Mouse (Mus musculus) heart, postnatal 10 days (tissue): ENCODE measurements around the gene Zmym1. TPM values are rescaled to one million over a fixed set of nuclear protein-coding genes. Genes with fewer than 3 reads are reported as not detected.
A peak's percentile ranks its signal among the peaks of the same experiment; 100 is the strongest.
"Not testable (repeated sequence)": the region's sequence is repeated elsewhere in the genome, so short reads cannot be mapped to it uniquely, and the experiment has no call there.

Source experiments
- DNase-seq, 2 experiments: peaks; one replicate each; pipeline ENCODE4 v3.0.0; 2021
- intact Hi-C: fragments of 180-260 bp; cut with DNase I; formaldehyde crosslinking; loops from one replicate; pipeline ENCODE4 v1.15.1; 2025
- total RNA-seq, 2 experiments: library from RNA; stranded (reverse); gene quantifications; 2 replicates each; pipeline ENCODE4 v1.2.3; 2021

Zmym1 gene
- total RNA-seq: 1 to 10 TPM; 4.6 to 7.1 TPM

DNA sequence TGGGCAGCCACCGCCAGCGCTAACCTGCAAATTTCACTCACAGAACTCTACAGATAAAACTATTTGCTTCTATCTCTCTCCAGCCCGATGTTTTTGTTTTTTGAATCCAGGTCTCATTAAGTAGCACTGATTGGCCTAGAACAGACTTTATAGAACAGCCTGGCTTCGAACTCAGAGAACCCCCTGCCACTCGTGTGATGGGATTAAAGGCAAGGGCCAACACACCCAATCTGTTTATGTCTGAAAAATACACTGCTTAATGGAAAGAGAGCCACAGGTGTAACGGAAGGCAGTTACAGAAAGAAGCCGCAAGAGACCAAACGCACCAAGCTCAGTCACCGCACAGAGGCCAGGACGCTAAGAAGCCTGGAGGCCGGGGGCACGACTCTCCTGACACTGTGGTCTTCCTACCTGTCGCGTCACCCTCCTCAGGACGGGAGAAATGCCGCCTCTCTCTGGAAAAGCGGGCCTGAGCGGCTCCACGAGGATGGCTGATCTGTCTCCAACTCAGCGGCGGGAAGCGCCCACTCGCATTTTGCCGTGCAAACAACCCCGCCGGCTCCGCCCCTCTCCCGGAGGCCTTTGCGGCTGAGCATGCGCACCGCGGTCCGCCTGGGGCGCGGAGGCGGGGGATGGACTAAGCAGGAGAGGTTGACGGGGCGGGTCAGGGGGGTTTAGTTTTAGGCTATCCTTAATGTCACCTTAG lies at the start of gene Zmym1:
Gene Zmym1, minus strand, starts transcription at position 568 of the 706 bp plus-strand sequence.
- DNase-seq: peak; percentile 92 to 94
- intact Hi-C loops: no loop called here

DNA sequence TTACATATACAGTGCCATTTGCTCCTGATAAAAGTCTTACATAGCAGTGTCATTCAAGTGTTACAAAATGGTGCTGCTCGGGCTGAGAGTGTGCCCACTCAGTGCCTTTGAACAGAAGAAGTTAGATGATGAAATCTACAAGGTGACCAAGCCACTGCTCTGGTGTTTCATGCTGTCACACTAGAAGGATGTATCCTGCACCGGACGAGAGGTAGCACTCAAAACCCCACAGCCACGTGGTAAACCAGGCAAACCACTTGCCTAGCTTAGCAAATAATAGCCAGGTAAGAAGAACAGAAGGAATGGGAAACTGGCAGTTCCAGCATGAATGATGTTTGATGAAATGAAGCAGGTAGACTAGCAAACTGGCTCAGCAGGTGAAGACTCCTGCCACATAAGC lies 49.6 kb upstream of the Zmym1 start:
- intact Hi-C loops: no loop called here
- no peak for DNase-seq

DNA sequence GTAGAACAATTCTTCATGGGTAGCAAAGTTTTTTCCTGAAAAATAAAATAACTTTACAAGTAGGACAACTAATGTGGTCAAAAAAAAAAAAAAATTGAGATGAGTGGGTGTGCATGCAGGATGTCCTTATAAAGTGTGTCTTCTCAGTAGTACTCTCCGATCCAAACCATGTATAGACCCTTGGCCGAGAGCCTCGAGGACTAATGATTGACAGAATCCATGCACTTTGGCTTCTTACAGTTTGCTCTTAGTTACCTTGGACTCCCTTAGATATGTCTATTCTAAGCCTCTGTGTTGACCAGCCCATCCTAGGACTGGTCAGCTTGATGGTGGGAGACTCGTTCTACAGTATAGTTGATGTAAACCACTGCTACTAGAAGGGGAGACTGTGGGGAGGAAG lies 46.6 kb upstream of the Zmym1 start:
- intact Hi-C loops: no loop called here
- no peak for DNase-seq

- DNase-seq, intact Hi-C loops: not testable (repeated sequence)
These were observed 38.6 kb upstream of the Zmym1 start for GRCm38 (mm10) chr4:127099552-127099951.

GRCm38 (mm10) chr4:127095090-127095489 lies 34.1 kb upstream of the Zmym1 start:
- intact Hi-C loops: no loop called here
- DNase-seq: no peak

DNA sequence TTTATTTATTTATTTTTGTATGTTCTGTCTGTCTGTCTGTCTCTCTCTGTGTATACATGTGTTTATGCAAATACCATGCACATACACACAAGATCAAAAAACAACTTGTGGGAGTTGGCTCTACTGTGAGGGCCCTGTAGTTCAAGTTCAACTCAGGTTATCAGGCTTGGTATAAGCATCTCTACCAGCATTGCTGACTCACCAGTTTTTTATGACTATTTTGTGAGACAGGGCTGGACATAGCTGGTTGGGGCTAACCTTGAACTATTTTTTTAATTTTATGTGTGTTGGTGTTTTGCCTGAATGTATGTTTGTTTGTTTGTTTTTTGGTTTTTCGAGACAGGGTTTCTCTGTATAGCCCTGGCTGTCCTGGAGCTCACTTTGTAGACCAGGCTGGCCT lies 30.2 kb upstream of the Zmym1 start:
- DNase-seq: no peak

DNA sequence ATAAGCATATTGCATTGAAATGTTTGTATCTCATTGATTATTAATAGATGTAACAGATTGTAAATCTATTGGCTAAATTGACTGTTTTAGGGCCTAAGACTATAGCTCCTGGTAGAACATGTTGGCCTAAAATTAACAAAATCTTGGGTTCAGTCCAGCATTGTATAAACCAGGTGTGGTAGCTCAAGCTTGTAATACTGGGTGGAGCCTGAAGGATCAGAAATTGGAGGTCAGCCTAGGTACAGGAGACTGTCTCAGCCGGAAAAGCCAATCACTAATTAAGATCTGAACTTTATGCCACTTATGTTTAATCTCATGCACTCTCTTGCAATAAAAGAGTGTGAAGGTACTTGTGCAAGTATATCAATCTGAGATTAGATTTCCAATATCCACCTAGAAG lies 24.8 kb upstream of the Zmym1 start:
- no peak for DNase-seq
- intact Hi-C loops: no loop called here

More for the DNA sequence above, 30.2 kb upstream of the Zmym1 start:
- intact Hi-C loops: no loop called here

- no peak for DNase-seq
- intact Hi-C loops: no loop called here
These were observed 22.2 kb upstream of the Zmym1 start for GRCm38 (mm10) chr4:127083131-127083530.

DNA sequence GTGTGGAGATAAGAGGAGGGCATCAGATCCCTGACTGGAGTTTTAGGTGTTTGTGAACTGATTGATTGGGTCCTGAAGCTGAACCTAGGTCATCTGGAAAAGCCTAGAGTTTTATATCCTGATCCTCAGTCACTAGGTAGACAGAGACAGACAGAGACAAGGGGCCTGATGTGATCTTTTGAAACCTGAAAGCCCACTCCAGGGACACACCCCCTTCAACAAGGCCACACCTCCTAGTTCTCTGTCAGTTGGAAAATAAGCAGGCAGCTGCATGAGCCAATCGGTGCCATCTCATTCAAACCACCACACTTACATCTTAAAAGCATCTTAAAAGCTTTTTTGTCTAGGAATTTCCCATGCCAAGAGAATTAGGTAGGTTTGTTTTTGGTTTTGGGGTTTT lies 19.9 kb upstream of the Zmym1 start:
- intact Hi-C loops: no loop called here
- DNase-seq: no peak

DNA sequence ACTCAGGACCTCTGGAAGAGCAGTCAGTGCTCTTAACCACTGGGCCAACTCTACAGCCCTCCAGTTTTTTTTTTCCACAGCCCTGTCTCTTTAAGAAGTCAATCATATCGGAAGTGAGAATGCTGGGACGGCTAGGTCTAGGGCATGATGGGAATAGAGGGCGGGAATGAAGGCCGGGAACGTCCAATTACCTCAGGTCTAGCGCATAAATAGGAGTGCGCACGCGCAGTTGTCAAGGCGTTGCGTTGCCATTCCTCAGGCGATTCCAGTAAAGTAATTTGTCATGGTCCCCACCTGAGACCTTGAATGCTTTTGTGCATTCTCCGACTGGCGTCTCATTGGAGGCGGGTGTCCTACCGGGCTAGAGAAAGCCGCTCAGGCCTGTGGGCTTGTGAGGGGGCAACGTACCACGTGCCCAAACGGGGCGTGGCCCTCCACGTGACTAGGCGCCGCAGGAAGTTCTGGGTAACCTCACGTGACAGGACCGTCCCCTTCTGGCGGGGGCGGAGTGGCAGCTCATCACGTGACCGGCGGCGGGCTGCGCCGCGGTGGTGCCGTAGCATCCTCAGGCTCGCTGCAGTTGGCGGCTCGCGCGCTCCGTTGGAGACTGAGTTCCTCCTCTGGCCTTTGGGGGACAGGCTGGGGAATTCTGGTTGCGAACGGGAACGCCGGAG lies 16.1 kb upstream of the Zmym1 start, which contains the start of gene Zmym6:
Gene Zmym6, plus strand, starts transcription at position 509 of the 674 bp plus-strand sequence.
- DNase-seq: peak; percentile 95 to 96
- intact Hi-C loops: loop anchor here (10.0 kb wide), 2 partner anchors 168 to 238 kb away; partner anchors contain the start of genes Gja4 and Smim12

- intact Hi-C loops: loop anchor here (10.0 kb wide), 2 partner anchors 170 to 240 kb away; partner anchors contain the start of genes Gja4 and Smim12
- DNase-seq: no peak
These were observed 14.0 kb upstream of the Zmym1 start for GRCm38 (mm10) chr4:127074915-127075314.

DNA sequence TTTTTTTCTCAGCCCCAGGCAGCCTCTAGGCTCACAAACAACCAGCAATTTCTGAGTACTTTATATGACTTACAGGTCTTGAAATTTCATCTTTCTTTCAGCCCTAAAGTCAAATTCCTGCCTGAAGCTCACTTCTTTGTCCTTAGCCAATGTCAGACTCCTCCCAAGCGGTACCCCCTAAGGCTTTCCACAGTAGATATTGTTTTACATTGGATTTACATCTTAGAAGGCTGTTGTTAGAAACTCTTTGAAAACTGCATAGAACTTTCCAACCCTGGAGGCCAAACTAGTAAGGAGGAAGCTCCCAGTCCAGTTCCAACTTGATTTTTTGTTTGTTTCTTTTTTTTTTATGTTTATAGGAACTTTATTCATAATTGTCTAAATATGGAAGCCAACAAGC lies 3.1 kb upstream of the Zmym1 start:
- intact Hi-C loops: no loop called here
- no peak for DNase-seq

DNA sequence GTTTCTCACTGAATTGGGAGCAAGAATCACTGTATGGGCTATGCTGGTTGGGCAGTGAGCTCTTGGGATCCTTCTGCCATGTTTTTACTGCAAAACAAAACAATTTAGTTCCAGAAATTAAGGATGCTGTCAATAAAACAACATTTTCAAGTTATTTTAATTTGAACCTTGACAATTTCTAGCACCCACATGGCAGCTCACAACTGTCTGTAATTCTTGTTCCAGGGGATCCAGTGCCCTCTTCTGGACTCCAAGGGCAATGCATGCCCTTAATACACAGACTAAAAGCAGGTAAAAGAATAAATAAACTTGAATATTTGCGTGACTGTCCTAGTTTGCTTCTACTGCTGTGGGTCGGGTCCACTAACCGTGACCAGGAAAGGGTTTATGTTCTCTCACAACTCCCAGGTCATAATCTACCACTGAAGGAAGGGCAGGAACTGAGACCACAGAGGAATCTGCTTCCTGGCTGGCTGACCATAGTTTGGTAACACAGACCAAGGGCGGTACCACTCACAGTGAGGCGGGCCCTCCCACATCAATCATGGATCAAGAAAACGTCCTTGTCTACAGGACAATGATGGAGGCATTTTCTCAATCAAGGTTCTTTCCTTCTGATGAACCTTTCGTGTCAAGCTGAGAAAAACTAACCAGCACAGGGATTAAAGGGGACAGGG lies 6.3 kb downstream of the Zmym1 start:
- no peak for DNase-seq
- intact Hi-C loops: no loop called here

GRCm38 (mm10) chr4:127053071-127053470 lies 7.9 kb downstream of the Zmym1 start:
- intact Hi-C loops: no loop called here
- DNase-seq: no peak

- intact Hi-C loops: no loop called here
- no peak for DNase-seq
These were observed 9.8 kb downstream of the Zmym1 start for GRCm38 (mm10) chr4:127051121-127051520.

DNA sequence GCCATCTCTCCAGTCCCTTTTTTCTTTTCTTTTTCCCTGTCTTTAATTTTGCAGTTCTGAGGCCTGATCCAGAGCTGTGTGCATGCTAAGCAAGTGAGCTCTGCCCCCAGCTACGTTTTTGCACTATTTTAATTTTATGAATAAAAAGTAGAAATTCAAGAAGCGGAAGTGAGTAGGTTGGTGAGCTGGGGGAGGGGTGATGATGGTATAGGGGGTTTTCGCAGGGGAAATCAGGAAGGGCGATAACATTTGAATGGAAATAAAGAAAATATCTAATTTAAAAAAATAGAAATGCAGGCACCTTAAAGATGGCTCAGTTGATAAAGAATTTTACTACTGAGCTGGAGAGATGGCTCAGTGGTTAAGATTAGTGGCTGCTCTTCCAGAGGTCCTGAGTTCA lies 17.4 kb downstream of the Zmym1 start:
- intact Hi-C loops: loop anchor here (10.0 kb wide), 1 partner anchor 281 kb away; no protein-coding TSS in a partner anchor

DNA sequence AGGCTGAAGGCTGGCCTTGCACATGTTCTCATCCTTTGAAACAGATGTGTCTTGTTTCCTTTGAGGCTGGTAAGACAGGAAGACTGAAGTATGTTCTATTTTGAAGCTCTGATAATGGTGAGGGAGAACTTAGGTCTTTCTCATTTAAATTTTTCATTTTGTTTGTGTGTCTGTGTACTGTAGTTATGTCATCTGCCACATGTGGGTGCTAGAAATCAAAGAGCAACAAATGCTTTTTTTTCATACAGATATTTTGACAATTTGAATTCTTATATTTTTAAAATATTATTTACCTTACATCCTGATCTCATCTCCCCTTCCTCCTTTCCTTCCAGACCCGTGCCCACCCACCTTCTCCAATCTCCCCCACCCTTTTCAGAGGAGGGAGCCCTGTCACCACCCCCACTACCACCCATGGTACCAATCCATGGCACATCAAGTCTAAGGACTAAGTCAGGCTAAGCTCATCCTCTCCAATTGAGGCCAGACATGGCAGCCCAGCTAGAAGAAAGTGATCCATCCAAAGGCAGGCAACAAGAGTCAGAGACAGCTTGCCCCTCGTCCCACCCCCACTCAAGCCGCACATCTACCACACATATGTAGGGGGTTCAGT lies 21.0 kb downstream of the Zmym1 start:
- no peak for DNase-seq
- intact Hi-C loops: loop anchor here (10.0 kb wide), 1 partner anchor 285 kb away; no protein-coding TSS in a partner anchor

More for the DNA sequence above, 17.4 kb downstream of the Zmym1 start:
- no peak for DNase-seq

- intact Hi-C loops: no loop called here
- DNase-seq: no peak
These were observed 22.1 kb downstream of the Zmym1 start for GRCm38 (mm10) chr4:127038828-127039349.

GRCm38 (mm10) chr4:127037908-127038827 lies 22.8 kb downstream of the Zmym1 start:
- intact Hi-C loops: no loop called here

DNA sequence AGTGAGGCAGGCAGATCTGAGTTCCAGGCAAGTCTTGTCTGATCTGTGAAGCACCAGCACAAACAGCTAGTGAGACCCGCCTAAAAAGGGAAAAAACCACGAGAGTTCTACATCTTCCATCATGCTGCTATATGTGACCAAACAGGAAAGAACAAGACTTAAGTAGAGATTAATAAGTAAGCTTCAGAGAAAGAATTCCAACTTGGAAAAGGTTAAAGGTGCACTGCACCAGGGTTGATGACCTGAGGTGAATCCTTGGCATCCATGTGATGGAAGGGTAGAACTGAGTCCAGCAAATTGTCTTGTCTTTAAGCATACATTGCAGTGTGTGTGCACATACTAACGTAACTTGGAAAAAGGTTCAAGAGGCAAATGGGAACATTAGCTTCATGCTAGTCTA lies 23.8 kb downstream of the Zmym1 start:
- no peak for DNase-seq
- intact Hi-C loops: no loop called here

More at GRCm38 (mm10) chr4:127037908-127038827, 22.8 kb downstream of the Zmym1 start:
- no peak for DNase-seq
